Mouse (Mus musculus): ENCODE data around the gene Grid2. TPM values are rescaled to one million over a fixed set of nuclear protein-coding genes. Genes with fewer than 3 reads are reported as not detected.

Grid2 gene
- polyA plus RNA-seq, 1 experiment from 2014 or later = 2.2 TPM

GRCm38 (mm10) chr6:63347015-63347414 lies 91.3 kb downstream of the Grid2 start:
- 81% methylated on average over 1 of the region's 1 CpGs for WGBS

GRCm38 (mm10) chr6:63381061-63381611 lies 125.5 kb downstream of the Grid2 start:
- H3K36me3 ChIP-seq (ENCODE audit: control insufficient read depth, insufficient read depth, low read length) = no peaks in the 10 kb centered on the region
- H3K27ac ChIP-seq (ENCODE audit: low read length) = no peak overlapping the region
- H3K9ac ChIP-seq (replicated peaks; ENCODE audit: low read depth, low read length) = no peak overlapping the region
- no peak for ATAC-seq (ENCODE audit: insufficient number of reproducible peaks, insufficient read depth, low FRiP score, low read depth)
- WGBS = 69% methylated on average over 1 of the region's 1 CpGs
- no peaks in the 10 kb centered on the region for H3K9me3 ChIP-seq (ENCODE audit: control insufficient read depth, low read depth, low read length)
- no peak overlapping the region for H3K4me2 ChIP-seq (replicated peaks; ENCODE audit: low read depth, low read length)
- H3K4me1 ChIP-seq (ENCODE audit: control insufficient read depth, insufficient read depth, low read length) = no peaks in the 10 kb centered on the region
- no peak overlapping the region for H3K4me3 ChIP-seq (ENCODE audit: low read depth, low read length)
- no peaks in the 10 kb centered on the region for H3K27me3 ChIP-seq (ENCODE audit: control insufficient read depth, insufficient read depth, low read length)

More at GRCm38 (mm10) chr6:63347015-63347414, 91.3 kb downstream of the Grid2 start:
- Histone ChIP-seq H3K9ac (replicated peaks; ENCODE audit: low read depth, low read length) (no peak overlapping the region), H3K27me3 (ENCODE audit: control insufficient read depth, insufficient read depth, low read length) (no peaks in the 10 kb centered on the region), H3K4me2 (replicated peaks; ENCODE audit: low read depth, low read length) (no peak overlapping the region), H3K27ac (ENCODE audit: low read length) (no peak overlapping the region), H3K9me3 (ENCODE audit: control insufficient read depth, low read depth, low read length) (no peaks in the 10 kb centered on the region), H3K4me1 (ENCODE audit: control insufficient read depth, insufficient read depth, low read length) (no peaks in the 10 kb centered on the region), H3K36me3 (ENCODE audit: control insufficient read depth, insufficient read depth, low read length) (no peaks in the 10 kb centered on the region), H3K4me3 (ENCODE audit: low read depth, low read length) (no peak overlapping the region)
- no peak for ATAC-seq (ENCODE audit: insufficient number of reproducible peaks, insufficient read depth, low FRiP score, low read depth)

GRCm38 (mm10) chr6:63401698-63402097 lies 146.0 kb downstream of the Grid2 start:
- Histone ChIP-seq H3K9ac (replicated peaks; ENCODE audit: low read depth, low read length) (no peak overlapping the region), H3K4me2 (replicated peaks; ENCODE audit: low read depth, low read length) (no peak overlapping the region), H3K36me3 (ENCODE audit: control insufficient read depth, insufficient read depth, low read length) (no peaks in the 10 kb centered on the region), H3K4me3 (ENCODE audit: low read depth, low read length) (no peak overlapping the region), H3K4me1 (ENCODE audit: control insufficient read depth, insufficient read depth, low read length) (no peaks in the 10 kb centered on the region), H3K9me3 (ENCODE audit: control insufficient read depth, low read depth, low read length) (no peaks in the 10 kb centered on the region), H3K27me3 (ENCODE audit: control insufficient read depth, insufficient read depth, low read length) (no peaks in the 10 kb centered on the region), H3K27ac (ENCODE audit: low read length) (no peak overlapping the region)
- 79% methylated on average over 3 of the region's 3 CpGs for WGBS
- no peak for ATAC-seq (ENCODE audit: insufficient number of reproducible peaks, insufficient read depth, low FRiP score, low read depth)

- Histone ChIP-seq H3K27me3 (ENCODE audit: control insufficient read depth, insufficient read depth, low read length) (no peaks in the 10 kb centered on the region), H3K27ac (ENCODE audit: low read length) (no peak overlapping the region), H3K9me3 (ENCODE audit: control insufficient read depth, low read depth, low read length) (no peaks in the 10 kb centered on the region), H3K9ac (replicated peaks; ENCODE audit: low read depth, low read length) (no peak overlapping the region), H3K4me1 (ENCODE audit: control insufficient read depth, insufficient read depth, low read length) (no peaks in the 10 kb centered on the region), H3K4me2 (replicated peaks; ENCODE audit: low read depth, low read length) (no peak overlapping the region), H3K36me3 (ENCODE audit: control insufficient read depth, insufficient read depth, low read length) (no peaks in the 10 kb centered on the region), H3K4me3 (ENCODE audit: low read depth, low read length) (no peak overlapping the region)
- 92% methylated on average over 1 of the region's 1 CpGs for WGBS
- no peak for ATAC-seq (ENCODE audit: insufficient number of reproducible peaks, insufficient read depth, low FRiP score, low read depth)
These were observed 161.9 kb downstream of the Grid2 start for GRCm38 (mm10) chr6:63417534-63417933.

GRCm38 (mm10) chr6:63432751-63433150 lies 177.1 kb downstream of the Grid2 start:
- ATAC-seq (ENCODE audit: insufficient number of reproducible peaks, insufficient read depth, low FRiP score, low read depth) = no peak
- H3K9ac ChIP-seq (replicated peaks; ENCODE audit: low read depth, low read length) = no peak overlapping the region
- no peak overlapping the region for H3K4me2 ChIP-seq (replicated peaks; ENCODE audit: low read depth, low read length)
- H3K4me1 ChIP-seq (ENCODE audit: control insufficient read depth, insufficient read depth, low read length) = no peaks in the 10 kb centered on the region
- H3K4me3 ChIP-seq (ENCODE audit: low read depth, low read length) = no peak overlapping the region
- no peak overlapping the region for H3K27ac ChIP-seq (ENCODE audit: low read length)
- H3K27me3 ChIP-seq (ENCODE audit: control insufficient read depth, insufficient read depth, low read length) = no peaks in the 10 kb centered on the region
- H3K36me3 ChIP-seq (ENCODE audit: control insufficient read depth, insufficient read depth, low read length) = no peaks in the 10 kb centered on the region
- WGBS = 86% methylated on average over 2 of the region's 2 CpGs
- no peaks in the 10 kb centered on the region for H3K9me3 ChIP-seq (ENCODE audit: control insufficient read depth, low read depth, low read length)

GRCm38 (mm10) chr6:63448175-63448574 lies 192.5 kb downstream of the Grid2 start:
- no peak overlapping the region for H3K9ac ChIP-seq (replicated peaks; ENCODE audit: low read depth, low read length)
- no peaks in the 10 kb centered on the region for H3K4me1 ChIP-seq (ENCODE audit: control insufficient read depth, insufficient read depth, low read length)
- H3K27me3 ChIP-seq (ENCODE audit: control insufficient read depth, insufficient read depth, low read length) = no peaks in the 10 kb centered on the region
- no peak overlapping the region for H3K27ac ChIP-seq (ENCODE audit: low read length)
- 81% methylated on average over 2 of the region's 2 CpGs for WGBS
- no peak overlapping the region for H3K4me2 ChIP-seq (replicated peaks; ENCODE audit: low read depth, low read length)
- H3K9me3 ChIP-seq (ENCODE audit: control insufficient read depth, low read depth, low read length) = no peaks in the 10 kb centered on the region
- no peaks in the 10 kb centered on the region for H3K36me3 ChIP-seq (ENCODE audit: control insufficient read depth, insufficient read depth, low read length)
- H3K4me3 ChIP-seq (ENCODE audit: low read depth, low read length) = no peak overlapping the region
- no peak for ATAC-seq (ENCODE audit: insufficient number of reproducible peaks, insufficient read depth, low FRiP score, low read depth)

- no peak overlapping the region for H3K9ac ChIP-seq (replicated peaks; ENCODE audit: low read depth, low read length)
- WGBS = 80% methylated on average over 1 of the region's 1 CpGs
- no peaks in the 10 kb centered on the region for H3K36me3 ChIP-seq (ENCODE audit: control insufficient read depth, insufficient read depth, low read length)
- no peaks in the 10 kb centered on the region for H3K27me3 ChIP-seq (ENCODE audit: control insufficient read depth, insufficient read depth, low read length)
- no peak overlapping the region for H3K27ac ChIP-seq (ENCODE audit: low read length)
- no peak for ATAC-seq (ENCODE audit: insufficient number of reproducible peaks, insufficient read depth, low FRiP score, low read depth)
- no peak overlapping the region for H3K4me2 ChIP-seq (replicated peaks; ENCODE audit: low read depth, low read length)
- H3K9me3 ChIP-seq (ENCODE audit: control insufficient read depth, low read depth, low read length) = no peaks in the 10 kb centered on the region
- no peaks in the 10 kb centered on the region for H3K4me1 ChIP-seq (ENCODE audit: control insufficient read depth, insufficient read depth, low read length)
- H3K4me3 ChIP-seq (ENCODE audit: low read depth, low read length) = no peak overlapping the region
These were observed 226.5 kb downstream of the Grid2 start for GRCm38 (mm10) chr6:63482141-63482540.

GRCm38 (mm10) chr6:63515016-63515415 lies 259.3 kb downstream of the Grid2 start:
- WGBS = 83% methylated on average over 1 of the region's 1 CpGs
- no peaks in the 10 kb centered on the region for H3K36me3 ChIP-seq (ENCODE audit: control insufficient read depth, insufficient read depth, low read length)
- no peak overlapping the region for H3K27ac ChIP-seq (ENCODE audit: low read length)
- H3K4me3 ChIP-seq (ENCODE audit: low read depth, low read length) = no peak overlapping the region
- no peak overlapping the region for H3K9ac ChIP-seq (replicated peaks; ENCODE audit: low read depth, low read length)
- H3K4me1 ChIP-seq (ENCODE audit: control insufficient read depth, insufficient read depth, low read length) = no peaks in the 10 kb centered on the region
- no peak for ATAC-seq (ENCODE audit: insufficient number of reproducible peaks, insufficient read depth, low FRiP score, low read depth)
- H3K9me3 ChIP-seq (ENCODE audit: control insufficient read depth, low read depth, low read length) = no peaks in the 10 kb centered on the region
- H3K27me3 ChIP-seq (ENCODE audit: control insufficient read depth, insufficient read depth, low read length) = no peaks in the 10 kb centered on the region
- no peak overlapping the region for H3K4me2 ChIP-seq (replicated peaks; ENCODE audit: low read depth, low read length)

GRCm38 (mm10) chr6:63515957-63516356 lies 260.3 kb downstream of the Grid2 start:
- Histone ChIP-seq H3K9me3 (ENCODE audit: control insufficient read depth, low read depth, low read length) (no peaks in the 10 kb centered on the region), H3K36me3 (ENCODE audit: control insufficient read depth, insufficient read depth, low read length) (no peaks in the 10 kb centered on the region), H3K4me1 (ENCODE audit: control insufficient read depth, insufficient read depth, low read length) (no peaks in the 10 kb centered on the region), H3K27ac (ENCODE audit: low read length) (no peak overlapping the region), H3K27me3 (ENCODE audit: control insufficient read depth, insufficient read depth, low read length) (no peaks in the 10 kb centered on the region), H3K9ac (replicated peaks; ENCODE audit: low read depth, low read length) (no peak overlapping the region), H3K4me2 (replicated peaks; ENCODE audit: low read depth, low read length) (no peak overlapping the region), H3K4me3 (ENCODE audit: low read depth, low read length) (no peak overlapping the region)
- WGBS = 81% methylated on average over 6 of the region's 6 CpGs
- ATAC-seq (ENCODE audit: insufficient number of reproducible peaks, insufficient read depth, low FRiP score, low read depth) = no peak
